Mouse (Mus musculus) left cerebral cortex, postnatal 14 days (tissue): ENCODE measurements around the gene Kdm6b. TPM values are rescaled to one million over a fixed set of nuclear protein-coding genes. Genes with fewer than 3 reads are reported as not detected.

Source experiments
- total RNA-seq, 2 experiments: library from RNA; stranded (reverse); gene quantifications; 2 replicates each; pipeline ENCODE4 v1.2.3; 2021

Kdm6b gene
- total RNA-seq, 2 experiments from 2014 or later: 33.0 to 33.3 TPM

Other genes starting within 250 kb of the Kdm6b start
- gene Alox8, start 215.8 kb downstream of the Kdm6b start, total RNA-seq: 1 to 10 TPM; 3.7 to 4.1 TPM
- under 1 TPM; 0.40 to 0.80 TPM for gene Gucy2e, start 176.6 kb downstream of the Kdm6b start, total RNA-seq
- gene Cntrob, start 89.9 kb downstream of the Kdm6b start, total RNA-seq: 10 to 100 TPM; 13.4 to 16.1 TPM
- gene Trappc1, start 89.7 kb downstream of the Kdm6b start, total RNA-seq: 10 to 100 TPM; 60.1 to 67.7 TPM
- gene Kcnab3, start 87.4 kb downstream of the Kdm6b start, total RNA-seq: 10 to 100 TPM; 30.8 to 36.9 TPM
- gene Rnf227, start 73.2 kb downstream of the Kdm6b start, total RNA-seq: 100 to 1,000 TPM in 1 of 2 experiments, 10 to 100 TPM in 1; 95.7 to 101 TPM
- 100 to 1,000 TPM; 531 to 563 TPM for gene Chd3, start 44.3 kb downstream of the Kdm6b start, total RNA-seq
- gene Naa38, start 18.2 kb downstream of the Kdm6b start, total RNA-seq: 100 to 1,000 TPM in 1 of 2 experiments, 10 to 100 TPM in 1; 92.0 to 106 TPM
- gene Cyb5d1, start 18.0 kb downstream of the Kdm6b start, total RNA-seq: 10 to 100 TPM; 36.8 to 42.0 TPM
- gene Tmem88, start 15.4 kb downstream of the Kdm6b start, total RNA-seq: 1 to 10 TPM; 2.6 to 2.9 TPM
- gene Dnah2, start 135.4 kb upstream of the Kdm6b start, total RNA-seq: 1 to 10 TPM; 3.5 to 3.6 TPM
- gene Efnb3, start 146.5 kb upstream of the Kdm6b start, total RNA-seq: 100 to 1,000 TPM in 1 of 2 experiments, 10 to 100 TPM in 1; 71.8 to 100 TPM
- 1 to 10 TPM; 6.9 to 8.3 TPM for gene Wrap53, start 166.6 kb upstream of the Kdm6b start, total RNA-seq
- 10 to 100 TPM; 21.2 to 21.9 TPM for gene Trp53, start 166.7 kb upstream of the Kdm6b start, total RNA-seq
- gene Atp1b2, start 192.3 kb upstream of the Kdm6b start, total RNA-seq: 100 to 1,000 TPM; 451 to 452 TPM
- gene Shbg, start 204.2 kb upstream of the Kdm6b start, total RNA-seq: not detected
- 10 to 100 TPM in 1 of 2 experiments, 1 to 10 TPM in 1; 9.9 to 10.2 TPM for gene Sat2, start 208.3 kb upstream of the Kdm6b start, total RNA-seq
- 100 to 1,000 TPM; 107 TPM for gene Fxr2, start 219.3 kb upstream of the Kdm6b start, total RNA-seq
- gene Sox15, start 241.6 kb upstream of the Kdm6b start, total RNA-seq: not detected
- gene Mpdu1, start 249.0 kb upstream of the Kdm6b start, total RNA-seq: 10 to 100 TPM; 77.6 to 83.7 TPM